Mouse (Mus musculus): ENCODE data around the gene Fam129b.
A peak's percentile ranks its signal among the peaks of the same experiment; 100 is the strongest.
"Not testable (repeated sequence)": the region's sequence is repeated elsewhere in the genome, so short reads cannot be mapped to it uniquely, and the experiment has no call there.

Fam129b gene

DNA sequence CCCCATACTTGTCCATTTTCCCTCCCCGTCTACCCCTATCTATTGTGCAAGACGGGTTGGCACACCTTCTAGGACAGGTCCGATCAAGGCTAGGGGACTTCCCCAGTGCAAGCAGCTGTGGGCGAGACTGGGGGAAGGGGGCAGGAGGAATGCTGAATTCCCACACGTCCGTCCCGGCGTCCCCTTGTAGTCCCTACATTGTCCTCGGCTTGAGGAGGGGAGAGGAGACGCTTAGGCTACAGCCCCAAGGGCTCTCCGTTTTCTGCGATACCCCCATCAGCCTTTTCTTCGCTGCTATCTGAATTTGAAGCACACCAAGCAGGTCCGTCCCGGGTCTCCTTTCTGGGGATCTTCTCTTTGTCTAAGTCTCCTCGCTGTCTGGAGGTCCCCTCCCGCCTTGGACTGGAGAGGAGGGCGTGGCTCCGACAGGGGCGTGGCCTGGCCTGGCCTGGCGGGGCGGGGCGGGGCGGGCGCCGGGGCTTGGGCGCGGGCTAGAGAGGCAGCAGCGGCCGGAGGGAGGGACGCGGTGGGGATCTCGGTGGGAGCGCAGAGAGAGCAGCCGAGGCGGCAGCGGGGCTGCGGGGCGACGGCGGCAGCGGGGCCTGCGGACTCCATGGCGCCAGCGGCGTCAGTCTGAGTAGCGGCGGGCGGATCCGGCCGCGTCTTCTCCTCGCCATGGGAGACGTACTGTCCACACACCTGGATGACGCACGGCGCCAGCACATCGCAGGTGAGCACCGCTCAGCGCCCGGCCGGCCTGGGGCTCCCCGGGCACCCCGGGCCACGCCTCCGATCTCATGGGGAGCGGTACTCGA lies at the start of gene Fam129b:
TSS of gene Fam129b (plus strand) at position 440 of the 815 bp plus-strand sequence.
- peak; percentile 85 for DNase-seq (ENCODE audit: low spot score)

DNA sequence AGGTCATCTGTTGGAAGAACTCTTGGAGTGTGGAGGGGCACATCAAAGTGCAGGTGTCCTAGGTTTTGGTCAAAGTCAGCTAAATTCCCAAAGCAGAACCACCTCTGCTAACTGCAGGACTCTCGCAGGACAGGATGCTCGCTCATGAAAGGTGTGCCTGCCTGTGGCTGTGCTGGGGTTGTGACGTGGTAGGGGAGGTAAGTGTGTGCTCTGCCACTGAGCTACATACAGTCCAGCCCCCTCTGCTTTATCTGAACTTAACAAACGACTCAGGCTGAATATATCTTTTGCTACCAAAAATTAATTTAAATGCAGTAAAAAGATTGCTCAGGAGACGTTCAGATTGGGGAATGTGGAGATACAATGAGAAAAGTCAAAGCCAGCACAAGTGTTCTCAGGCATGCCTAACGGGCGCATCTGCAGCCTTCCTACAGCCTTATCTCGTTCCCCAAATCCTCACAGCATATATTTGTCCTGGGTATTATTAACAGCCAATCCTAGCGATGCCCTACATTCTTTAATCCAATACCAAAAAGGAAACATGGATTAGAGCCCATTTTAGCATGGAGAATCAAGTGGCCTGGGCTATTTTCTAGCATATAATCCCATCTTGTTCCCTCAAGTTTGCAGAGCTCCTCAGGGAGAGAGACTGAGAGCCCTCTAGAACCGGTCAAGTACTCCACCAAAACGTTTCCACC lies 46.8 kb upstream of the Fam129b start:
- no peak for DNase-seq (ENCODE audit: low spot score)

DNA sequence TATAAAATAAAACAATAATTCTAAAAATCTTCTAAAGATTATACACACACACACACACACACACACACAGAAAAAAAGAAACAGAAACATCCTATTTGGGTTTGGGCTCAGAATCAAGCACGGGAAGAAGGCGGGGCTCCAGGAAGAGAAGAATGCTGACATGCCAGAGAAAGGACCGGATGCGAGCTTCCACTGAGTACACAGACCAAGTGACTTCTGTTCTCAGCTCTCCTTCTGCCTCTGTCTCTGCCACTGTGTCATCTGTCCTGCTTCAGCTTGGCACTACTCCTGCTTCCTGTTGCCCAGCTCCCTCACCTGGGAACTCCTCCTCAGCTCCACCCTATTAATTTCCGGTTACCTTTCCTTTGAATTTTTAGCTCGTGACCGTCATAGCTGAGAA lies 41.4 kb upstream of the Fam129b start:
- no peak for DNase-seq (ENCODE audit: low spot score)

DNA sequence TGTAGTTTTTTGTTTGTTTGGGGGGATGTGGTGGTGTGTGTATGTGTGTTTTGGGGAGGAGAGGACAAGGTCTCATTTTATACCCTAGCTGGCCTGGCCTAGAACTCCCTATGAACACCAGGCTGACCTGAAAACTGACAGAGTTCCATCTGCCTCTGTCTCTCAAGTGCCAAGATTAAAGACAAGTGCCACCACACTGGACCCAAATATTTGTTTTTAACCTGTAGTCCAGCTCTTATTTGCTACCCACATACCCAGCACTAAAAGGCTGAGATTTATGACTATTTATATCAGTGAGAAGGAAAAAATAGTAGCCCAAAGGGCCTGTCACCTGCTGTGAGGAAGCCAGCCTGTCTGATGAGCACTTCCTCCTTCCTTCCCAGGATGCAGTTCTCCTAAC lies 40.3 kb upstream of the Fam129b start:
- no peak for DNase-seq (ENCODE audit: low spot score)

DNA sequence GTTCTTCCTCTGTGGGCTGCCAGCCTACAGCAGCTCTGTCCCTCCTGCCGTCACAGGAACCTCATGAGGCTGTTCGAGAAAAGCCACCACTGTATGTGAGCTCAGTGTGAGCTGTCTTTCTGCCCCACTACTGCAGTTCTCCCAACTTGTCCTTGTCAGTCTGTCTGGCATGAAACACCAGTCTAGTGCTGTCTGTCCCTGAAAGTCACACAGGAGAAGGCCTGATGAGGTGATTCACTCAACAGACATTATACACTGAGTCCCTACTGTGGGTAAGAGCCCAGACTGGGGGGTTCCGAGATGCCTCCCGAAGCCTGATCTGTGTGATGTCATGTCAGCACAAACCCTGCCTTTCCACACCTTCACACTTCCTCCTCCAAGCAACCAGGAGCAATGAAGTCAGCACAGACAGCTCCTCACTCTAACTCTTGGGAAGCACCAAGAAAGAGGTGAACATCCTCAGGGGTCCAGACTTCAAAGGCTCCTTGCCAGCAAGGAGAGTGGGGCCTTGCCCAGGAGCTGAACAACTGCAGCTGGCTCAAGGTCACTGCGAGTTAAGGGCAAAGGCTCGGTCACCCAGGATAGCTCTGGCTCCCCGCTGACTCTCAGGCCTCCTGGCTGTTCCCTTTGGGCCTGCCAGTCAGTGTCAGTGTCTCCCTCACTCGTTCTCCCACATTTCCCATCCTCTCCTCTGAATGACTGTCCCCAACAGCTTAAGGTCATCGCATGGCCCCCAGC lies 37.6 kb upstream of the Fam129b start:
- no peak for DNase-seq (ENCODE audit: low spot score)

DNA sequence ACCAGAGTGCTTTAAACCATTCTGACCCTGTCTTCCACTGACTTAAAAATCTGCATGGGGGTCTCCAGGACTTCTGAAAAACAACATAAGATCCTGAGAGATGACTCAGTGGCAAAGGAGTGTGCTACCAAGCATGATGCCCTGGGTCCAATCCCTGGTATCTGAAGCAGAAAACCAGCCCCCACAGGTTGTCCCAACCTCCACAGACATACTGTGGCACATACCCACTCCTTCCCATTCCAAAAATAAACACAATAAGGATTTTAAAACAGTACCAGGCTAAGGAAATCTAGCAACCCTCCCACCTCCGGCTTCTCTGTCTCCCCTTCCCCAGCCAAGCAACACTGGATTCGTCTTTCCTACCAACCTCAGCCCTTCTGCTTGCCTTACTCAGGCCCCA lies 36.7 kb upstream of the Fam129b start:
- DNase-seq (ENCODE audit: low spot score): no peak

DNA sequence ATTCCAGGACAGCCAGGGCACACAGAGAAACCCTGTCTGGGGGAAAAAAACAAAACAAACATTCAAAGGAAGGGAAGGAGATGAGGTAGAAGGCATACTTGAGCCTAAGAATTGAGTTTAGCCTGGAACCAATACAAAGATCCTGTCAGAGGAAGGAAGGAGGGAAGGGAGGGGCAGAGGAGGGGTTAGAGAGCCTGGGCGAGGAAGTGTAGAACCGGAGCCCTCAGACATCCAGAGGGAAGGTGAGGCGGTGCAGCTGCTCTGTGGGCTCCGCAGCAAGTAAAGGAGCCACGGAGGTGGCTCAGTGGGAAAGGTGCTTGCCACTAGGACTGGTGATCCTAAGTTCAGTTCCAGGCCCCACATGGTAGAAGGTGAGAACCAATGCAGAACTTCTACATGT lies 34.8 kb upstream of the Fam129b start:
- DNase-seq (ENCODE audit: low spot score): no peak

DNA sequence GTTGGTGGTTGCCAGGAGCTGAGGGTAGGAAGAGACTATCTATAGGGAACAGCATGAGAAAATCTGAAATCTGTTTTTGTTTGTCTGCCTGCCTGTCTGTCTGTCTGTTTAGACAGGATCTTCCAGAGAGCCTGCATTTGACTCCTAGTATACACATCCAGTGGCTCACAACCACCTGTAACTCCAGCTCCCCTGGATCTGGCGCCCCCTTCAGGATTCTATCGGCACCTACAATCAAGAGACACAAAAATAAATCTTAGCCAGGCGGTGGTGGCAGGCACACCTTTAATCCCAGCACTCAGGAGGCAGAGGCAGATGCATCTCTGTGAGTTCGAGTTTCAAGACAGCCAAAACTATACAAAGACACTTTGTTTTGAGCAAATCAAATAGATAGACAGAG lies 33.4 kb upstream of the Fam129b start:
- peak; percentile 31 for DNase-seq (ENCODE audit: low spot score)

DNA sequence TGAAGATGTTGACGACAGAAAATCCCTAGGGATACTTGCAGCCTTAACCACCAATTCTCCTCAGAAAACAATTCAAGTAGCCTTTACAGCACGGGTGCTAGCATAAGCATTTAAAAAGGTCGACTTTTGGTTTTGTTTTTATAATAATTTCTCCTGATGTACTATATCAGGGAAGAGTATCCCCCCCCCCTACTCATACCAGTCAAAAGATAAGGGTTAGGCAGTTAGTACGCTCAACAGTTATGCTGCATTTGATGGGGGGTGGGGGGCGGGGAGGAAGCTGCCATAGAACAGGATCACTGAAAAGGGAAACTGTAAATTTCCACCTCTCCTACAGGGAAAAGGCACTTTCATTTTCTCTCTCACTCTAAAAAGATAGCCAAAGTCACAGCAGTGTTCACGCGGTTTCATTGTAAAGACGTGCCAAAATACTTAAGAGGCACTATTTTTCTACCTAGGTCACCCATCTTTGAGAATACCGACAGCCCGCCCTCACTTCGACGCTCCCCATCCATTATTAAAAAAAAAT lies 30.3 kb upstream of the Fam129b start:
- no peak for DNase-seq (ENCODE audit: low spot score)

DNA sequence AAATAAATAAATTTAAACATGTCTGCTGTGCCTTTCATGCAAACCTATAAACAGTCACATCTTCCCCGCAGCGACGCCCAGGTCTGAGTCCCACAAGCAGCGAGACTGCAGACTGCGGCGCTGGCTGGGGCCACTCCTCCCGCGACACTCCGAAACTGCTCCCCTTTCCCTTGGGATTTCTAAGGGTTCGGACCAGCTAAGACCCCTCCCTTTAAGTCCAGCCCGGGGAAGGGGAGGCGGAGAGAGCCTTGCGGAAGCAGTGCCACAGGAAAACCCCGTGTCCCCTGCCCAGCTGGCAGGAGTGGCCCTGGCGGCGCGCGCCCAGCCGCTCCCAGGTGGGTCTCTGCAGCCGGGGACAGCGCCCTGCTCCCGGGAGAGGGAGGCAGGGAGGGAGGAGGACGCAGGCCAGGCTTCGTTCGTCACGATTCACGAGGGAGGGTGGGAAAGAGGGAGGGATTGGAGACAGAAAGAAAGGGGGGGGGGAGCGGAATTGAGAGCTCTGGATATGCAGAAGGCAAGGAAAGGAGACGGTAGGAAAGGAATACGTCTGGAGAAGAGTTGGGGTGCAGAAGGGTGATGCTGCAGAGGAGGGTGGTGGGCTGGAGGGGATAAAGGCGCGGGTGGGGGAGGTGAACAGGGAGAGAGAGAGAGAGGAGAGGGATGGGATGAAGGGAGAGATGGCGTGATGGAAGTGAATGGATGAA lies 29.7 kb upstream of the Fam129b start:
- DNase-seq (ENCODE audit: low spot score): peak; percentile 86

DNA sequence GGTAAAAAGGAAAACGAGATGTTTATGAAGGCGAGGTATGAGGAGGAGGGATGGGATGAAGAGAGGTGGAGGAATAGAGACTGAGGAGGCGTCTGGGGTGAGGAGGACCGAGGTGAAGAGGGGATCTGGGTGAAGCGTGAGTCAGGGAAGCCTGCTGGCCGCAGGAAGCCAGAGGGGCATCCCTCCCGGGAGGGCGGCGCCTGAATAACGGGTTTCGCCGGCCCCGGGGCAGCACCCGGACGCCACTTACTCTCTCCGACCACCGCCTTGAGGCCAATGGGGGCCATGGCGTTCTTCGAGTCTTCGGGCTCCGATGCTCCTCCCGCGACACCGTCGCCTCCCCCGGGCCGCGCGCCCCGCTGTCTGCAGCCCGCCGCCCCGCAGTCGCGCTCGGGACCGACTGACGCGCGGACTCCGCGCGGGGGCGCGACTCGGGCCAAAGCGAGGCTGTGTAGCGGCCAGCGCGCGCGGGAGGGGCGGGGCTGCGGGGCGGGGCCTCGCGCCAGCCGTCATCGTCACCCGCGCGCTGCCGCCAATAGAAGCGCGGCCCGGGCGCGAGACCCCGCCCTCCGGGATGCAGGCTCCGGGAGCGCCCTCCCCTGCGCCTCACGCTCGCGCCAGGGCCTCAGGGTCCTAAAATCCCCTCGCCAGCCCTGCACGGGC lies 29.0 kb upstream of the Fam129b start, which contains the start of gene Stxbp1:
TSS of gene Stxbp1 (minus strand) at position 441 of the 663 bp plus-strand sequence.
- peak; percentile 96 for DNase-seq (ENCODE audit: low spot score)

DNA sequence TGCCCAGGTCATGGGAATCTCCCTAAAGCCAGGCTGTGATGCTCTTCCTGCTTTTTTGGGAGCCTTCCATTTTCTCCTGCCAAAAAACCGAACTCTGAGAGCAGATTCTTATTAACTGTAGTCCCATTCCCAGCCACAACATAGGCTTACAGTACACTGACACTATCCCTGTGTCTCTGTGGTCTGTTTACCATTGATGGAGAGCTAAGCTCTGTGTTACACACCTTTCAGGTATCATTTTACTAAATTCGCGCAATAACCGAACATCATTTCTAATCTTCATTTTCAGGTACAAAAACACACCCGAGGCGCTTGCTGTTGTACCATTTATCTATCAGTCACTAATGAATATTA lies 28.5 kb upstream of the Fam129b start:
- no peak for DNase-seq (ENCODE audit: low spot score)

DNA sequence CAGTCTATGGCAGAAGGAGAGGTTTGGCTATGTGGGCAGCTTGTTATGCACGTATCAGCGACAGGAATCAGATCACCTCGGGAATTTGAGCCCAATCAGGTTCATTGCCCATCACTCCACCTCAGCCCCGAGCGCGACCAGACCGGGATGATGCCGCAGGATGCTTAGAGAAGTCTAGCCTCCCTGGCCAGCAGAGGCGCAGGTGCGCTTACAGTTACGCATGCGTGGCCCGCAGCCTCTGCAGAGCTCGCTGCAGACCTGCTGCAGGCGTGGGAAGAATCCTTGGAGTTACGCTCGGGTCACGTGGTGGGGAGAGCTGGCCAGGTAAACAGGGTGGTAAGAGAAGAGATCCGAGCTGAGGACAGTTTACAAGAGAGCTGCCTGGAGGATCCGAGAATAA lies 23.8 kb upstream of the Fam129b start:
- no peak for DNase-seq (ENCODE audit: low spot score)

DNA sequence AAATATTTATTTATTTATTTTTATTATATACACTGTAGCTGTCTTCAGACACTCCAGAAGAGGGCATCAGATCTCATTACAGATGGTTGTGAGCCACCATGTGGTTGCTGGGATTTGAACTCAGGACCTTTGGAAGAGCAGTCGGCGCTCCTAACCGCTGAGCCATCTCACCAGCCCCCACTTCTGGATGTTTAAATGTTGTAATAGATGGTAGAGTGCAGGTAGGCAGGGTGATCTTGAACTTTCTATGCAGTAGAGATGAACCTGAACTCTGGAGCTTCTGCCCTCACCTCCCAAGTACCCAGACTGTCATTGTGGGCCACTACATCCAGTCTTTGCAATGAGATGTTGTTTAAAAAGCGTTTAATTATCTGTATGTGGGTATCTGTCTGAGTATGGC lies 22.2 kb upstream of the Fam129b start:
- DNase-seq (ENCODE audit: low spot score): not testable (repeated sequence)

DNA sequence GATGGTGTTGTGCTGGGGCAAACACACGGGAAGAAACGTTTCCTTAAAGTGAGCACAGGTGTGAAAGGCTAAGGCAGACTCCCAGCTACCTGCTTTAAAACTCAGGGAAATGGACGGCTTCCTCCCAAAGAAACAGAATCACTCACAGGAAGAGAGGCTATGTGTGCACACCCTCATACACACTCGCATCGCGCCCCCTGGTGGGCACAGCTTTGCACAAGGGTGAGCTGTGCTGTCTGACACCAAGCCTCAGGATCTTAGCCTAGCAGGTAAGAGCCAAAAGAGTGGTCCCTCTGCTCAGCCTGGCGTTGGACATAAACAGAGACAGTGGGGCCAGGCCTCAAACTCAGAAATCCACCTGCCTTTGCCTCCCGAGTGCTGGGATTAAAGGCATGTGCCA lies 21.7 kb upstream of the Fam129b start:
- peak; percentile 91 for DNase-seq (ENCODE audit: low spot score)

DNA sequence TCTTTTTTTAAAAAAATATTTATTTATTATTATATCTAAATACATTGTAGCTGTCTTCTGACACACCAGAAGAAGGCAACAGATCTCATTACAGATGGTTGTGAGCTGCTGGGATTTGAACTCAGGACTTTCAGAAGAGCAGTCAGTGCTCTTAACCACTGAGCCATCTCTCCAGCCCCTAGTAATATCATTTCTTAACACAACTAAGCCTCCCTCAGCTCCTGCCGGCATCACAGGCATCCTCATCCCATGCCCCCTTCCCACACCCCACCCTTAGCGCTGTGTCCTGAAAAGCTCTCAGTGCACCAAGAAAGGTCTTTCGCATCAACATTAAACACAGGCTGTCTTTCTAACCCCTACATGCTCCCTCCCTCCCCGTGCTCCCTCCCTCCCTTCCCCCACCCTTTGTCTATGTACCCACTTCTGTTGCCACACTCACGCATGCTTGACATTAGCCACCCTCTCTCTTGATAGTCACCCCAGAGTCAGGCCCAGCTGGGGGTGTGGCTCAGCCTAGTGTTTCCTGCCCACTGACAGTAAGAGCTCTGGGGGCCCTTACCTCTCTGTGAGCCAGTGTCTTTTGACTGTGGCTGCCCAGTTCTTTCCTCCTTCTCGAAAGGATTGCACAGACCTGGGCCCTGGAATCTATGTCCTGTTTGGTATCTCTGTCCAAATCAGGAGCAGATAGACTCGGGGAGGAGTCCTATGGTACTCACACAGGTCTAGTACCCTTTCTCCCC lies 20.7 kb upstream of the Fam129b start:
- DNase-seq (ENCODE audit: low spot score): no peak

DNA sequence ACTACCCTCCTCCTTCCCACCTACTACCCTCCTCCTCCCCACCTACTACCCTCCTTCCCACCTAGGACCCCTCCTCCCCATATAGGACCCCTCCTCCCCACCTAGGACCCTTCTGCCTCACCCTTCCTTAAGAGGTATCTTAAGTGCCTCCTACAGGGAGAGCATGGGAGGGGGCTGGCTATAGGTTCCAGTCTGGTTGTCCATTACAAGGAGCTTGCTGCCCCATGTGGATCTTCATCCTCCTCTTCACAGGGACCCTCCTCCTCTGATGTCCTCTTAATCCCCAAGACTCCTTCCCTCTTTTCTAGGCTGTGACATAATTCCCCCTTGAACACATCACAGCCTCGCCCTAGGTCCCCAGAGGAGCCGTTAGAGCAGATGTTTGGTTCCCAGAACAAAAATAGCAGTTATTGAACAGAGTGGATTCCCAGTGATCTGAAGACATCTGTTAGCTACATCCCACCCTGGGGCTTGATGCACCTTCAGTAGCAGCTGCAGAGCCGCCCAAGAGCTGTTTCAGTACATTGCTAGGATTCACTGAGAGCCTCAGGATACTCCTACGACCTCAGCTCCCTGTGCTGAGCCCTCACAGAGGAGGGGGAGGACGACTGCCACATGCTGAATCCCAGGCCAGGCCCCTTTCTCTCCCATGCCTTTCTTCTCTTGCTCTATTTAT lies 20.0 kb upstream of the Fam129b start:
- DNase-seq (ENCODE audit: low spot score): no peak

DNA sequence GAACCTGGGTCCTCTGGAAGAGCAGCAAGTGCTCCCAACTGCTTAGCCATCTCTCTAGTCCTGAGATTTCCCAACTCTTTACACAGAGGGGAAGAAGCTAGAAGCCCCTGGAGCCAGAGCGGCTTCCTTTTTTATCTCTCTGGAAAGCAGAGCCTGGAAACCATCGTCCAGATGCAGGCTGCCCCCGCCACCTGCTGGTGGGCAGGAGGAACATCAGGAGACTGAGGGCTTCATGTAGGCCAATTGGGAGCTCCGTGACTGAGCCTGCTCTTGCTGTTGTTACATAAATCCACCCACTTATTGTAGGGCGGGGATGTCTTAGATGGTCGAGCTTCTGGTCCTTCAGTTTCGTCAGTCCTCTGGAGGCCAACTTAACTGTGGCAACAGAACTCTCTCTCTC lies 18.3 kb upstream of the Fam129b start:
- DNase-seq (ENCODE audit: low spot score): peak; percentile 94

DNA sequence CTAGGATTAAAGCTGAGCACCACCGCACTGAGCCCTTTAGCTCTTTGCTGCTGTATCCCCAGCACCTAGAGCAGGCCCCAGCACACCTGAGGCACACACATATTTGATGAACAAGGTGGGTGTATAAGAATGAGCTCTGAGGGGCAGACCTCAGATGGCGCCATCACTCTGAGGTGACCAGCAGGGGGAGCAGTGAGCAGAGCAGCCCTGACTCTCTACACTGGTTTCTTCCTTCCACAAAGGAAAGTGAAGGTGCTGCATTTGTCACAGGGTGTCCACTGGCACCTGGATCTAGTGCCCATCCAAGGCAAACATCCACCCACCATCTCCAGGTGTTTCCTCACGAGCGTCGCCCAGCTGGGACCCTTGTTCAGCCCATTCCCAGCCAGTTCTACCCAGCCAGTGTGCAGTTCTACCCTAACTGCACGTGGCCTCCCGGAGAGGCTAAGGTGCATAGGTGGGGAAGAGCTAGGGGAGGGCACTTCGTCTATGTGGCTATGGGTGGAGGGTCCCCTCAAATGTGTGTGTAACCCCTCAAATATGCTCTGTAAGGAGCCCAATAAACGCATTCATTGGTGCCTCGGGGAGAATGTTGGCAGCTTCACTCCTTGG lies 16.8 kb upstream of the Fam129b start:
- DNase-seq (ENCODE audit: low spot score): peak; percentile 64

DNA sequence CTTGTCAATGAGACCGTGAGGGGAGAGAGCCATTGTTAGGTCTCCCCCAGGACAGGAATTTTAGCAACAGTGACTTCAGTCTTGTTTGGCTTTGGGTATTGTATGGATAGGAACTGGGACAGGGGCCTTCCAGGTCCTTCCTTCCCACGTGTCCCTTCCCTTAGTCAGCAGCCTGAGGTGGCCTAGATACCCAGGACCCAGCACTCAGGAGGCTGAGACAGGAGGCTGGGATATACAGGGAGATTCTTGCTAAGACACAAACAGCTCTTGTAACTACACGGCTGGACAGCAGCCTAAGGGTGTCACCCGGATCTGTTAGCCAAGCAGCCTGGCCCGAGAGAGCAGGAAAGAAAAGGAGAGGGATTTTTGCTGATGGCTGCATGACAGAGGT lies 16.3 kb upstream of the Fam129b start:
- DNase-seq (ENCODE audit: low spot score): no peak

Data from MN1 (cell line).